Mouse (Mus musculus): ENCODE results near the gene Best2. TPM values are rescaled to one million over a fixed set of nuclear protein-coding genes. Genes with fewer than 3 reads are reported as not detected.
A peak's percentile ranks its signal among the peaks of the same experiment; 100 is the strongest.

Gene Best2
- total RNA-seq (2021): not detected
- long read RNA-seq: 0 reads

GRCm38 (mm10) chr8:85014431-85014830, at the start of gene Best2:
Gene Best2, minus strand, starts transcription at chr8:85014531.
- DNase-seq (ENCODE audit: low spot score in 2 of 2): no peak

- DNase-seq (ENCODE audit: low spot score in 2 of 2): no peak
These were observed 48.3 kb upstream of the Best2 start for GRCm38 (mm10) chr8:85062603-85063002.

- peak; percentile 87 to 97 for DNase-seq (ENCODE audit: low spot score in 2 of 2)
These were observed 45.7 kb upstream of the Best2 start, which contains the start of gene Fbxw9 for GRCm38 (mm10) chr8:85059879-85060616. Gene Fbxw9, plus strand, starts transcription at chr8:85060055.

- no peak for DNase-seq (ENCODE audit: low spot score in 2 of 2)
These were observed 43.0 kb upstream of the Best2 start for GRCm38 (mm10) chr8:85057367-85057766.

- no peak for DNase-seq (ENCODE audit: low spot score in 2 of 2)
These were observed 29.3 kb upstream of the Best2 start for GRCm38 (mm10) chr8:85043619-85044018.

- DNase-seq (ENCODE audit: low spot score in 2 of 2): peak; percentile 51 to 60
These were observed 23.6 kb upstream of the Best2 start for GRCm38 (mm10) chr8:85037681-85038531.

- no peak for DNase-seq (ENCODE audit: low spot score in 2 of 2)
These were observed 23.0 kb upstream of the Best2 start for GRCm38 (mm10) chr8:85037366-85037680.

- peak; percentile 90 to 97 for DNase-seq (ENCODE audit: low spot score in 2 of 2)
These were observed 22.5 kb upstream of the Best2 start, which contains the start of gene Tnpo2 for GRCm38 (mm10) chr8:85036718-85037365. Gene Tnpo2, plus strand, starts transcription at chr8:85036915.

DNA sequence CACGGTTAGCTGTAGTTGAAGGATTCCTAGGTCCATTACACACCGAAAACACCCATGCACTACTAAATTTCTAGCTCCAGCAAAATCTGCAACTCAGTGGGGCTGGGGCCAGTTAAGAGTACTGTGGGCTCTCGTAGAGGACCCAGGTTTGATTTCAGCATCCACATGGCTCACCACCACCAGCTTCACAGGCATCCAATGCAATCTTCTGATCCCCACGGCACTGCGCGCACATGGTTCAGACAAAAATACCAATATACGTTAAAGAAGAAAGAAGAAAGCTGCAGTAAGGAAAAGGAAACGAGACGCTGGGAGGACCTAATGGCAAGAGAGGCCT, 22.0 kb upstream of the Best2 start:
- DNase-seq (ENCODE audit: low spot score in 2 of 2): no peak

GRCm38 (mm10) chr8:85035728-85036310, 21.5 kb upstream of the Best2 start:
- DNase-seq (ENCODE audit: low spot score in 2 of 2): no peak

GRCm38 (mm10) chr8:85035165-85035727, 20.9 kb upstream of the Best2 start:
- no peak for DNase-seq (ENCODE audit: low spot score in 2 of 2)

DNA sequence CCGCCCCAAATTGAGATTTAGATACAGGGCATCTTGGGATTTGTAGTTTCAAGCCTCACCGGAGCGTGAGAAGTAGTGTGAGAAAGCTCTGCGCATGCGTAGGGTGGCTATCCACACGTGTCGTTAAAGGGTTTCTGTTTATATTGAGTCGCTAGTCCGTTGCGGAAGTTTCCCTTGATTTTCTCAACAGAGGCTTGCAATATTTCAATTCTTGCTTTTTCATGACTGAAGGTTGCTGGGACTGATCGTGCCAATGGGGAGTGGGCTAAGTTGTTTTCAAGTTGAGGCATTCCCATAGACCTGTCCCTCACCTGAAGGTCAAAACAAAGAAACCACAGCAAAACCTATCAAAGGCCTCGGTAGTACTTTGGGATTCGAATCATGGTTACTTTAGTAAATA, 20.4 kb upstream of the Best2 start:
- peak in 1 of 2 experiments; percentile 77 for DNase-seq (ENCODE audit: low spot score in 2 of 2)

DNA sequence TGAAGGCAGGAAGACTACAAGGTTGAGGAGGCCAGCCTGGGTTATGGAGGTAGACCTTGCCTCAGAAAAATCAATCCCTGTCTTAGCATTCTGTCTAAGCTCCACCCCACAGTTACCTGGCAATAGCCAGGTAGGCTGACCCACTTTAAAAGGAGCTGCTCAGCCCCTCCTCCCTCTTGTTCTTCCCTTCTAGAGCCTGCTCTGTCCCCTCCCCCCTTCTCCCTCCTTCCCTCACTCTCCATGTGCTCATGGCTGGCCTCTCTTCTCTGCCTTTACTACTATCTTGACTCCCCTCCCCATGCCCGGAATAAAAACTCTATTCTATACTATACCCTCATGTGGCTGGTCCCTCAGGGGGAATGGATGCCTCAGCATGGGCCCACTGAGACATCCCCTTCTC, 19.5 kb upstream of the Best2 start:
- DNase-seq (ENCODE audit: low spot score in 2 of 2): no peak

DNA sequence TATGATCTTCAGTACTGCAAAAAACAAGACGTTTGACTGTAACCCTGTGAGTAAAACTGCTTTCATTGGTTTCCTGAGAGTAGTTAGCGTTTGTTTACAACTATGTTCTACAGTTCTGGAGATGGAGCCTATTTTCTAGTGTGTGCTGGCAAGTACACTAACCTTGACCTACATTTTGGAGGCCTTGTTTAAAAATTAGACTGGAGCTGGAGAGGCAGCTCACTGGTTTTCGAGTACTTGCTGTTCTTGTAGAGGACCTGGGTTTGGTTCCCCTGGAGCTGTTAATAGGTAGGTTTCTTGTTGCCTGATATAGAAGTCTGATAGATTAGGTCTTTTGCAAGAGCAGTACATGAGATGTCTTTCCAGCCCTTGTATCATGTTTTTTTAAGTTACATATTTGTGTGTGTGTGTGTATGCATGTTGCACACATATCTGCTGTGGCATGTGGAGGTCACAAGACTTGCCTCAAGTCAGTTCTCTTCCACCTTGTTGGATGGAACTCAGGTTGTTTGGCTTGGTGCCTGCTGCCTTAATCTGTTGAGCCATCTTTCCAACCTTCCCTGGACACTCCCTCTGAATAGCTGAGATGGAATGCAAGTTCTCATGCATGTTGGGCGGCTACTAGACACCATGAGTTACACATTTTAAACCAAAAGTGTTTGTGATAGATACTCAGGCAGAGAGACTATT, 18.4 kb upstream of the Best2 start:
- DNase-seq (ENCODE audit: low spot score in 2 of 2): no peak

- DNase-seq (ENCODE audit: low spot score in 2 of 2): no peak
These were observed 14.9 kb upstream of the Best2 start for GRCm38 (mm10) chr8:85029271-85029670.

GRCm38 (mm10) chr8:85027922-85028321, 13.6 kb upstream of the Best2 start:
- no peak for DNase-seq (ENCODE audit: low spot score in 2 of 2)

GRCm38 (mm10) chr8:85027516-85027855, 13.2 kb upstream of the Best2 start:
- DNase-seq (ENCODE audit: low spot score in 2 of 2): no peak

DNA sequence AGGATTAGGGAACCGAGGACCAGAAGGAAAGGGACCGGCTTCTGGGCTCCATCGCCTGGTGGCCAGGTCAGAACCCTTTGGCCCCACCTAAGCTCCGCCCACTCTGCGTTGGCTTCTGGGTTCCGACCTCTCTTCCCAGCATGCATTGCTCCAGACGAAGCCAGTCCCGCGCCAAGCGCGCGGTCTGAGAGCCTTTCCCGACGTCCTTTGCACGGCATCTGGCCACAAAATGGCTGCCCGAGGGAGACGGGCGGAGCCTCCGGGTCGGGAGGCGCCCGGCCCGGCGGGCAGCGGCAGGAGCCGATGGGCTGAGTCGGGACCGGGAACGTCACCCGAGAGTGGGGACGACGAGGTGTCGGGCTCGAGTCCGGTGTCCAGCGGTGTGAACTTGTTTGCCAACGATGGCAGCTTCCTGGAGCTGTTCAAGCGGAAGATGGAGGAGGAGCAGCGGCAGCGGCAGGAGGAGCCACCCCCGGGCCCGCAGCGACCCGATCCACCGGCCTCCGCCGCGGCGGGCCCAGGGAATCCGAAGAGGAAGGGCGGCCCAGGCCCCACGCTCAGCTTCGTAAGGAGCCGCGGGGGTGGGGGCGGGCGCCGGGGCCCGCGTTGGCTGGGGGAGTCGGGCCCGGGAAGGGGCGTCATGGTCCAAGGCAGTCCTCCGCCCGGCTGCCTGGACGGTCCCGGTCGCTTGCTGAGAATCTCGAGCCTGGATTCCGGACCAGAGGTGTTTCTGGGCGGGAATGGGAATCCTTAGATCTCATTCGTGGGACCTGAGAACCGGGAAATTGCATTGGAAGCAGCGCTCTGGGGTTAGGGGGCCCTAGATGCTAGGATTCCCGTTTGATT, 12.6 kb upstream of the Best2 start, which contains the start of gene Trir:
TSS of gene Trir (plus strand) at position 154 of the 846 bp plus-strand sequence.
- DNase-seq (ENCODE audit: low spot score in 2 of 2): peak; percentile 93 to 97

DNA sequence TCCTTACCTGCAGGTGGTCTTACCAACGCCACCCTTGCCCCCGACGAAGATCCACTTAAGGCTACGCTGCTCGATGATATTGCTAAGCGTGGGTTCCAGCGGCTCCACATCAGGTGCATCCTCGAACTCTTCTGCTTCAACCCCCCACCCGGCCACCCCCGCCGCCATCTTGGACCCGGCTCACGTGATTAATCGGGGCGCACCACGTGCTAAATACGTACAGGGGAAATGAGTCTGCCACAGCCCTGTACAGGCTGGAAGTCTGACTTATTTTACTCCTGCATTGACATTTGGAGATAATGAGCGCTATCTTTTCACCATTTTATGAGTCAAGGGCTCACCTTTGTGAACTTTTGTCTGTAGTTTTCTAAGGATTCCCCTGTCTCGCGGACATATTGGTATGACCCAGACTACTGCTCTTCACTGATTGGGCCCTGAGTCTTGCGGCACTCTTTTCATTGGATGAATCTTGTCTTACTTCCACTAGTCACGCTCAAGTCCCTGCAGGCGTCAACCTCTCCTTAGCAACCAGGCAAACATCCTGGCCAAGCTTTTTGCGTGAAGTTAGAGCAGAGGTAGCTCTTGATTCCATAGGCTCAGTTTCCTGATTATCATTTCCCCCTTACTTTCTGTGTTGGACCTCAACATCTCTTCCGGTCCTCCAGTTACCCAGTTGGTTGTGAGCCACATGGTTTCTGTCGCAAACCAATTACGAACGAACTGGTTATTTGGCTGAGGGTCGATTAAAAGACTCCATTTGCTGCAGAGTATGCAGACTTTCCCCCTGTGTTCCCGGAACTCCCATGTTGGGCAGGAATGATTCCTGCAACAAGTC, 11.0 kb upstream of the Best2 start, which contains the start of gene Asna1:
TSS of gene Asna1 (minus strand) at position 184 of the 835 bp plus-strand sequence.
- peak; percentile 80 to 93 for DNase-seq (ENCODE audit: low spot score in 2 of 2)

Data from layer of hippocampus, adult 18-20 months (tissue).